Comparison of ENCODE assay signal across 9 mouse cellular contexts in the genomic region with DNA sequence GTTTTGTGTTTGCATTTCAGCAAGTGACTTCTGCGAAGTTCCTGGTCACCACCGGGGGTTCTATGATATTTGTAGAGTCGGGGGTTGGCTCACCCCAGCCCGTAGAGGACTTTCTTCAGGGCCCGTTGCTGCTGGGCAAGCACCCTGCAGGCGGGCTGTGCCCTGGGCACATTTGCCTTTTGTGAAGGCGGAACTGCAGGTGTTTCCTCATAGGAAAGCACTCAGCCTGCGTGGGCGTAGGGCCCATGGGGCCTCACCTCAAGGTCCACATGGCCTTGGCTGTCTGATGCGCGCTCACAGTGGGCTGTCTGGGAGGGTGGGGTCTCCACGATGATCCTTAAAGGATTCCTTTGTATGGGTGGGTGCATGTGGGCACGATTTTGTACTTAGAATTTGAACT. TPM values are rescaled to one million over a fixed set of nuclear protein-coding genes. Genes with fewer than 3 reads are reported as not detected.
DNase-seq lines count a peak whose midpoint lies in the region; ATAC-seq and TF ChIP-seq lines count a peak whose summit lies in the region.
"Had no signal": no experiment of that assay in that cellular context is flagged by ENCODE, and none has a peak within 500 bp of the region (broad histone marks: within the 10 kb centered on the region; RNA-seq: fewer than 3 reads in every experiment).

No protein-coding gene starts in this region.

- peaks cover 13% of the 10 kb centered on the region for H3K4me1 ChIP-seq in heart, adult 2 months (ENCODE audit: control insufficient read depth, insufficient read depth, low read length)
- peaks cover 82% of the 10 kb centered on the region for H3K4me1 ChIP-seq in forebrain, embryonic 12.5 days
- peaks cover 77% of the 10 kb centered on the region for H3K4me1 ChIP-seq in limb, embryonic 13.5 days
- H3K4me1 ChIP-seq in neural tube, embryonic 12.5 days, result peaks cover 83% of the 10 kb centered on the region

- intact Hi-C loops in heart, adult 2 months (cut with DNase I), result no loop called here

- no peaks in the 10 kb centered on the region for H3K36me3 ChIP-seq in heart, adult 2 months (ENCODE audit: control insufficient read depth, insufficient read depth, low read length)
- peaks cover 17% of the 10 kb centered on the region; the same call in 1 of the 2 replicates for H3K36me3 ChIP-seq in forebrain, embryonic 12.5 days (replicated peaks)
- peaks cover 7% of the 10 kb centered on the region for H3K36me3 ChIP-seq in limb, embryonic 13.5 days
- H3K36me3 ChIP-seq in neural tube, embryonic 12.5 days, result peaks cover 5% of the 10 kb centered on the region; the same call in 1 of the 2 replicates

- H3K4me2 ChIP-seq in forebrain, embryonic 12.5 days, result peak overlapping the region; percentile 81
- H3K4me2 ChIP-seq in limb, embryonic 13.5 days (replicated peaks), result peak overlapping the region; percentile 82
- peak overlapping the region; percentile 85 for H3K4me2 ChIP-seq in neural tube, embryonic 12.5 days (replicated peaks)

- TF ChIP-seq EP300 in heart, adult 2 months (IDR thresholded peaks at IDR 0.05; ENCODE audit: insufficient read depth, low read depth, low read length), result no peak

- H3K27me3 ChIP-seq in heart, adult 2 months (ENCODE audit: control insufficient read depth, insufficient read depth, low read length), result peaks cover 10% of the 10 kb centered on the region
- H3K27me3 ChIP-seq in forebrain, embryonic 12.5 days, result peaks cover 34% of the 10 kb centered on the region
- peaks cover 66% of the 10 kb centered on the region for H3K27me3 ChIP-seq in limb, embryonic 13.5 days
- H3K27me3 ChIP-seq in neural tube, embryonic 12.5 days (replicated peaks), result peaks cover 33% of the 10 kb centered on the region

- TF ChIP-seq POLR2A in heart, adult 2 months (IDR thresholded peaks at IDR 0.05; ENCODE audit: insufficient read depth, low read depth, low read length), result no peak

- ATAC-seq in forebrain, embryonic 12.5 days (ENCODE audit: low FRiP score), result no peak
- ATAC-seq in limb, embryonic 13.5 days (ENCODE audit: low FRiP score, low read depth), result no peak
- ATAC-seq in neural tube, embryonic 12.5 days (ENCODE audit: low FRiP score, low read depth), result no peak
- ATAC-seq in frontal cortex, adult (ENCODE audit: low TSS enrichment), result no peak
- no peak for ATAC-seq in cerebellum, adult (ENCODE audit: insufficient number of reproducible peaks, low FRiP score, low TSS enrichment)

- no peaks in the 10 kb centered on the region for H3K9me3 ChIP-seq in forebrain, embryonic 12.5 days
- H3K9me3 ChIP-seq in limb, embryonic 13.5 days, result no peaks in the 10 kb centered on the region
- no peaks in the 10 kb centered on the region for H3K9me3 ChIP-seq in neural tube, embryonic 12.5 days

- H3K79me2 ChIP-seq in heart, adult 2 months (replicated peaks; ENCODE audit: control insufficient read depth, insufficient read depth, low read length), result no peaks in the 10 kb centered on the region

- TF ChIP-seq CTCF in heart, adult 2 months (IDR thresholded peaks at IDR 0.05), result no peak

- no peak overlapping the region for H3K27ac ChIP-seq in heart, adult 2 months
- peak overlapping the region; percentile 99 for H3K27ac ChIP-seq in forebrain, embryonic 12.5 days
- H3K27ac ChIP-seq in limb, embryonic 13.5 days, result no peak overlapping the region
- H3K27ac ChIP-seq in neural tube, embryonic 12.5 days, result peak overlapping the region; percentile 95

- WGBS in heart, adult 2 months, result 42% methylated on average over 13 of the region's 13 CpGs
- 1% methylated on average over 13 of the region's 13 CpGs for WGBS in forebrain, embryonic 12.5 days
- WGBS in limb, embryonic 13.5 days, result 23% methylated on average over 13 of the region's 13 CpGs
- 4% methylated on average over 13 of the region's 13 CpGs for whole genome bisulfite sequencing in neural tube, embryonic 12.5 days

- H3K4me3 ChIP-seq in heart, adult 2 months, result peak overlapping the region; percentile 65
- peak overlapping the region; percentile 77 for H3K4me3 ChIP-seq in forebrain, embryonic 12.5 days (replicated peaks)
- H3K4me3 ChIP-seq in limb, embryonic 13.5 days, result peak overlapping the region; percentile 47
- H3K4me3 ChIP-seq in neural tube, embryonic 12.5 days, result peak overlapping the region; percentile 80

- peak; percentile 46 to 61 for DNase-seq in heart, adult 2 months
- DNase-seq in heart, postnatal 4 days, result no peak
- DNase-seq in right cerebral cortex, postnatal 4 days, result no peak

- H3K9ac ChIP-seq in heart, adult 2 months (ENCODE audit: low read depth, low read length), result no peak overlapping the region
- peak overlapping the region; percentile 98 for H3K9ac ChIP-seq in forebrain, embryonic 12.5 days
- no peak overlapping the region for H3K9ac ChIP-seq in limb, embryonic 13.5 days
- H3K9ac ChIP-seq in neural tube, embryonic 12.5 days, result peak overlapping the region; percentile 98

RNA-seq across cellular contexts. Expression of a gene that starts 1.2 kb away (rescaled TPM):
- not detected for total RNA-seq in heart, adult 2 months (2021)
- 0.10 TPM in 1 of 2 replicates, not detected in the other for polyA plus RNA-seq in heart, adult 2 months (2012; rRNA removed)
- total RNA-seq in heart, postnatal 4 days (2021), result not detected
- 456 and 462 TPM in 2 replicates for polyA plus RNA-seq in forebrain, embryonic 12.5 days (2016; fragmentation: Nextera tagmentation; extraction: Ambion mirVana)
- 0.94 and 2.3 TPM in 2 replicates for polyA plus RNA-seq in limb, embryonic 13.5 days (2015; fragmentation: Nextera tagmentation; extraction: Ambion mirVana)
- polyA plus RNA-seq in neural tube, embryonic 12.5 days (2016; fragmentation: Nextera tagmentation; extraction: Ambion mirVana), result 396 and 412 TPM in 2 replicates
- total RNA-seq: heart, postnatal 36 days had no signal

RNA-seq across cellular contexts. Expression of a gene that starts 2.0 kb away (rescaled TPM):
- total RNA-seq in heart, adult 2 months (2021), result 10 to 100 TPM; 40.7 to 43.9 TPM
- polyA plus RNA-seq in heart, adult 2 months (2012; rRNA removed), result 59.6 and 81.2 TPM in 2 replicates
- total RNA-seq in heart, postnatal 4 days (2021), result 10 to 100 TPM; 34.9 to 37.5 TPM
- polyA plus RNA-seq in forebrain, embryonic 12.5 days (2016; fragmentation: Nextera tagmentation; extraction: Ambion mirVana), result 46.7 and 51.8 TPM in 2 replicates
- polyA plus RNA-seq in limb, embryonic 13.5 days (2015; fragmentation: Nextera tagmentation; extraction: Ambion mirVana), result 46.0 and 48.2 TPM in 2 replicates
- polyA plus RNA-seq in neural tube, embryonic 12.5 days (2016; fragmentation: Nextera tagmentation; extraction: Ambion mirVana), result 41.2 and 46.3 TPM in 2 replicates

RNA-seq across cellular contexts. Expression of a gene that starts 33.5 kb away (rescaled TPM):
- 1 to 10 TPM; 6.1 to 7.0 TPM for total RNA-seq in heart, adult 2 months (2021)
- polyA plus RNA-seq in heart, adult 2 months (2012; rRNA removed), result 16.1 and 18.8 TPM in 2 replicates
- 1 to 10 TPM; 2.7 to 3.7 TPM for total RNA-seq in heart, postnatal 4 days (2021)
- polyA plus RNA-seq in forebrain, embryonic 12.5 days (2016; fragmentation: Nextera tagmentation; extraction: Ambion mirVana), result 0.21 and 1.2 TPM in 2 replicates
- polyA plus RNA-seq in limb, embryonic 13.5 days (2015; fragmentation: Nextera tagmentation; extraction: Ambion mirVana), result 1.2 and 1.8 TPM in 2 replicates
- 0.34 and 1.2 TPM in 2 replicates for polyA plus RNA-seq in neural tube, embryonic 12.5 days (2016; fragmentation: Nextera tagmentation; extraction: Ambion mirVana)

Comparison
In these comparisons a context has a peak if more than half of its experiments do, and no peak if none do; other contexts are left out.
1. DNase-seq: peak in heart, adult 2 months (2 of 2); none in heart, postnatal 4 days (single experiment) and right cerebral cortex, postnatal 4 days (single experiment).
2. H3K27ac ChIP-seq: peak in forebrain, embryonic 12.5 days (single experiment) and neural tube, embryonic 12.5 days (single experiment); none in heart, adult 2 months (single experiment) and limb, embryonic 13.5 days (single experiment).
3. H3K9ac ChIP-seq: peak in forebrain, embryonic 12.5 days (single experiment) and neural tube, embryonic 12.5 days (single experiment); none in heart, adult 2 months (single experiment) and limb, embryonic 13.5 days (single experiment).
4. RNA of a gene that starts 1.2 kb away (polyA plus RNA-seq): 456 to 462 TPM in forebrain, embryonic 12.5 days and 396 to 412 TPM in neural tube, embryonic 12.5 days; 0.94 to 2.3 TPM in limb, embryonic 13.5 days and 0.10 TPM in heart, adult 2 months; every median in the first group is over 100 times any median in the second.
5. Peak in every context shown above with its lines, with median percentiles within 50 percentile points of each other: H3K4me3 ChIP-seq and H3K4me2 ChIP-seq.